Mouse (Mus musculus) neural tube, embryonic 10.5 days (tissue): ENCODE data around the gene Itpr2.

Experiments
- DNase-seq: peaks from one replicate; pipeline ENCODE4 v3.0.0-alpha.2; 2017; ENCODE audit warnings: low spot score; ENCODE audit errors: extremely low spot score

Itpr2 gene

GRCm38 (mm10) chr6:146501866-146502804 is at the start of gene Itpr2:
TSS of gene Itpr2 (minus strand) at chr6:146502223.
- peak; percentile 82 for DNase-seq

- no peak for DNase-seq
These were observed 49.3 kb upstream of the Itpr2 start for GRCm38 (mm10) chr6:146551326-146551725.

- no peak for DNase-seq
These were observed 48.4 kb upstream of the Itpr2 start for GRCm38 (mm10) chr6:146550421-146550820.

GRCm38 (mm10) chr6:146545289-146545865 is 43.4 kb upstream of the Itpr2 start:
- no peak for DNase-seq

- no peak for DNase-seq
These were observed 42.6 kb upstream of the Itpr2 start for GRCm38 (mm10) chr6:146544622-146545021.

- DNase-seq, result no peak
These were observed 38.4 kb upstream of the Itpr2 start for GRCm38 (mm10) chr6:146540386-146540785.

- no peak for DNase-seq
These were observed 36.6 kb upstream of the Itpr2 start for GRCm38 (mm10) chr6:146538661-146539060.

- DNase-seq, result no peak
These were observed 36.0 kb upstream of the Itpr2 start for GRCm38 (mm10) chr6:146538071-146538470.

GRCm38 (mm10) chr6:146537111-146537510 is 35.1 kb upstream of the Itpr2 start:
- DNase-seq, result peak; percentile 11

- no peak for DNase-seq
These were observed 33.5 kb upstream of the Itpr2 start for GRCm38 (mm10) chr6:146535501-146535900.

- no peak for DNase-seq
These were observed 31.1 kb upstream of the Itpr2 start for GRCm38 (mm10) chr6:146533146-146533545.

- DNase-seq, result peak; percentile 24
These were observed 28.7 kb upstream of the Itpr2 start for GRCm38 (mm10) chr6:146530769-146531168.

GRCm38 (mm10) chr6:146530363-146530762 is 28.3 kb upstream of the Itpr2 start:
- DNase-seq, result peak; percentile 28

- DNase-seq, result no peak
These were observed 25.5 kb upstream of the Itpr2 start for GRCm38 (mm10) chr6:146527537-146527936.

- DNase-seq, result no peak
These were observed 23.5 kb upstream of the Itpr2 start for GRCm38 (mm10) chr6:146525500-146525899.

GRCm38 (mm10) chr6:146521456-146522245 is 19.6 kb upstream of the Itpr2 start:
- DNase-seq, result no peak

GRCm38 (mm10) chr6:146519019-146519418 is 17.0 kb upstream of the Itpr2 start:
- DNase-seq, result no peak

GRCm38 (mm10) chr6:146515936-146516335 is 13.9 kb upstream of the Itpr2 start:
- DNase-seq, result no peak

- DNase-seq, result no peak
These were observed 12.5 kb upstream of the Itpr2 start for GRCm38 (mm10) chr6:146514531-146514948.

GRCm38 (mm10) chr6:146513899-146514298 is 11.9 kb upstream of the Itpr2 start:
- DNase-seq, result no peak

- no peak for DNase-seq
These were observed 11.4 kb upstream of the Itpr2 start for GRCm38 (mm10) chr6:146513384-146513783.

- no peak for DNase-seq
These were observed 9.5 kb upstream of the Itpr2 start for GRCm38 (mm10) chr6:146511511-146511910.
